Mouse (Mus musculus) MEL-GATA-1-ER (cell line): ENCODE results near the gene Fdps.
"Not testable (repeated sequence)": the region's sequence is repeated elsewhere in the genome, so short reads cannot be mapped to it uniquely, and the experiment has no call there.

Source experiments
- DNase-seq: peaks from one replicate; pipeline ENCODE4 v3.0.0-alpha.2; 2012; ENCODE audit warnings: low read depth; ENCODE audit errors: extremely low read depth

Fdps gene

DNA sequence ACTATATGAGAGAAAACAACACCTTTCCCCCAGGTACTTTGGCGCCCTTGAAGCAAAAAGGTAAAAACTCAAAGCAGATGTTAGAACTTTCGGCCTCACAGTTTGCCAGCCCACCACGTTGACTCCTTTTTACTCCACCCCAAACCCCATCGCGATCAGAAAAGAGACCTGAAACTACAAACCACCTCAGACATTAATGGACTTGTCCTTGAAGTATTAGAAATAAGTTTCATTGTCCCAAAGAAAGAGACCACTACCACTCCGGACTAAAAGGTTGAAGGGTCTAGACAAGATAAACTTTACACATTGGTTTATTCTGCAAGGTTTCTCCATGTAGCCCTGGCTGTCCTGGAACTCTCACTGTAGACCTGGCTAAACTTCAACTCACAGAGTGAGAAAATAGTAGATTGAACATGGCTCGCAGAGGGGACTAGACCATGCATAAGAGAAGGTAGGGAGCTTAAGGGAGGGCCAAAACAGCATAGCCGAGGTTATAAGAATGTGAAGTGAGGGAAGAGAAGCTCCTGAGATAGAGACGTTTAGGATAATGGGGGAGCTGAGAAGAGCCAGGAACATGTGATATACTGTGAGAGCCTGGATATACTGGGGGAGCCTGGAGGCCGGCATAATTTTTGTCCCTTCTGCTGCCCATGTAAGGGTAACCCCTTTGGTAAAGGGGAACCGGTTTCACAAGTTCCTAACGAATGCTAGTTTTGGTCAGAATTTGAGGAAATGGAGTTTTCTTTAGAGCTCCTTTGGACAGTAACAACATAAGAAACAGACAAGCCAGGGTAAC is 934 bp upstream of the Fdps start:
- DNase-seq: no peak

DNA sequence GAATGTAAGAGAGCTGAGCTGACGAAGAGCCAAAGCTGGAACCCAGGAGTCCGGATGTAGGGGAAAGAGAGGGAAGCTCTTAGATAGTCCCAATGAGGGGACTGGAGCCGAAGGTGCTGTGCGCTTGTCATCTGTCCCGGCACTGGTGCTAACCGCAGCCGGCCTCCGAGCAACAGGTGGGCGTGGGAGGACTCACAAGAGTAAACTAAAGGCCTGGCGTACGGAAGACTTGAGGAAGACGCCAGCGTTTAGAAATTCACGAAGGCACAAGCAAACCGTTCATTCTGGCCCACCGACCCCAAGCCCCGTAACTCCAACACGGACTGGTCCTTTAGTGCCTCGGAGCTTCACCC is 324 bp downstream of the Fdps start:
- no peak for DNase-seq

- DNase-seq: no peak
These were observed 948 bp downstream of the Fdps start, which contains the start of gene Gm43738 for GRCm38 (mm10) chr3:89100811-89101210. Gene Gm43738, minus strand, starts transcription at chr3:89101099.

- no peak for DNase-seq
These were observed 7.7 kb downstream of the Fdps start for GRCm38 (mm10) chr3:89094021-89094420.

DNA sequence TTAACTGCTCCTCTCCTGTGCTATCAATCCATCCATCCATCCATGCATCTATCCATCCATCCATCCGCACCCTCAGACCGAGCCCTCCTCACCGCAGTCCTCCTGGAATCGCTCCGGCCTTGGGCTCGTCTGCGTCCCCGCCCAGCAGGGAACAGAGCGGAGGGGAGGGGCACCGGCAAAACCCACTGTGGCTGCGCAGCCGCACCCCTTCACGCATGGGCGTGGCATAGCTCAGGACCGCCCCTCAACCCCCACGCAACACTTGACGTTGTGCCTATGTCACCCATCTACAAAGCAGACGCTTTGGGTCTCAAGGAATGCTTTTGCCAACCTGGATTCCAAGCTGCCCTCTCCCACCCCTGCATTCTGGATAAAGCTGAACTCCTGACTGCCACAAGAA is 8.6 kb downstream of the Fdps start, which contains the start of gene Rusc1:
Gene Rusc1, minus strand, starts transcription at position 137 of the 400 bp plus-strand sequence.
- no peak for DNase-seq

- DNase-seq: no peak
These were observed 9.2 kb downstream of the Fdps start for GRCm38 (mm10) chr3:89092509-89093090.

- no peak for DNase-seq
These were observed 9.8 kb downstream of the Fdps start for GRCm38 (mm10) chr3:89091811-89092508.

- DNase-seq: peak; percentile 56
These were observed 10.8 kb downstream of the Fdps start for GRCm38 (mm10) chr3:89090694-89091655.

DNA sequence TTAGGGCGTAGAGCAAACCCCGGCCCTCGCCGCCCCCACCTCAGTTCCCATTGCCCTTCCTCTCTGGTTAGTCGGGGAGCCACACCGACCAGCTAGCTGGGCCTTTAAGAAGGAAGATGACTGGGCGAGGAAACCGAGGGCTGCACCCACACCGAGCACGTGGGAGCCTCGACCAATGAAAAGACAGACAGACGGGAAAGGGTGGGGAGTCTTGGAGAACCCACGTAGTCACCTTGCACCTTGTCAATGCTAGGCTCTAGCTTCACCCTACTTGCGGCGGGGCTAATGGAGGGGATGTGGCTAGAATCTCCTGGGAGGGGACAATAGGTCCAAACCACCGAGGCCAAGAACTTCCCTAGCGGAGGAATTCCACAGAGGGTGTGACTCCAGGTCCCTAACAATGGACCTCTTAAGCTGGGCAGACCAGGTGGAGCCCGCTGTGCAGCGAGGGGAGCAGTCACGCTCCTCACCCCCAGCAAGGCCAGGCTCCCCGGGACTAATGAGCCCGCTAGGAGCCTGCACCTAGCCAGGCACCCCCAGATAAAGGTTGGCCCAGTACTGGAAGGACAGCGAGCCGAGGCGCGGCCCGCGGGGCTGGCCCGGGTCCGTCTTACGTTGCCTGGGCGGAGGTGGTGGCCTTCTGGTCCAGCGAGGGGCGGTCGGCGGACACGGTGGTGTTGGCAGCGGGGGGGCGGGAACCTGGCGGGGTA is 11.7 kb downstream of the Fdps start:
- peak; percentile 97 for DNase-seq

- no peak for DNase-seq
These were observed 12.8 kb downstream of the Fdps start for GRCm38 (mm10) chr3:89088974-89089373.

DNA sequence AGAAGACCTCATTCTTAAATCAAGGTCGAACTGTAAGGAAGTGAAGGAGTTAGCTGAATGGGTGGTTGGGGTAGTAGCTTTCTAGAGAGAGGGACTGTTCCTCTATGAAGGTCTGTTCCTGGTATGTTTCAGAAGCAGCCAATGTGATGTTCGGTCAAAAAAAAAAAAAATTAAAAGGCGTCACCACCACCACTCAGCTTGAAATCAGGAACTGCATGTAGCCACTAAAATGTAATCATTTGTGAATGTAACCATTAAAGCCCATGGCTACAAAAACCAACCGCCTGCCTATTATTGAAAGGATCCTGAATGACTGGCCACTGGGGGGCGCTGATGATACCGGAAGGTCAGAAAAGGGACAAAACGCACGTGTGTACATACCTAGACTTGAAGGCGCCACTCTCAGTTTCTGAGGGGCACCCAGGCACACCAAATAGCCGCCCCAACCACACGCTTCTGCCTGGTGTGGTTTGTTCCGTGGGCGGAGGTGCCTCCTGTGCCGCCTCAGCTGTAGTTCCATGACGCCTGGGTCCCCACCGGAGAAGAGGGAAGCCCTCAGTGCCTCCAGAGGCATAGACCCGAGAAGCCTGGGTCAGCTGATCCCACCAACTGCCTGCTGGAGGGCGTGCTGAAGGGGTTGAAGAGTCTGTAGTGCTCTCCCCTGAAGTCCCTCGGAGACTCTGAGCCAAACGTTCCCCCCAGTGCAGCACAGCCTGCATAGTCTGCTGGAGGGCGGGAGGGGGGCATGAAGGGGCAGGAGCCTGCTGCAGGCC is 14.2 kb downstream of the Fdps start:
- peak; percentile 90 for DNase-seq

DNA sequence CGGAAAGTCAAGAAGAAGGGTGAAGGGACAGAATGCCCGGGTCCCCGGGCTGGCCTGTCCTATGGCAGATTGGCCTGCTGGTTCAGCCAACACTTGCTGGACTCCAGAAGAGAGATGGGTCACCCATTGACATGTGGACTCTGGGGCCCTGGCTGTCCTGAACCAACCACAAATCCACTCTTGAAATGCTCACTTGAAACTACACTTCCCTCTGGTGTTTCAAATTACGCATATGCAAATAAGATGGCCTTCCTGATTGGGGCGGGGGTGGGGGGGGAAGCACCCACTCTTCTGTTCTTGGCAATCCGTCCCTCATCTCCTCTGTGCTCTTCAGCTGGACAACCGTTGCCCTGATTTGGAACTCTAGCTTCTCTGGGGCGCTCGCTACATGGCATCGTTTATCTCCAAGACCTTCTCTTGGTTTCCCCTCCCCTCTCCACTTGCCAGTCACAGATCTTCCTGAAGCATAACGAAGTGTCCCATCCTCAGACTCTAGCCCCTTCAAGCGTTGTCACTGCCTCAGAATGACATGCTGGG is 17.0 kb downstream of the Fdps start:
- DNase-seq: no peak

DNA sequence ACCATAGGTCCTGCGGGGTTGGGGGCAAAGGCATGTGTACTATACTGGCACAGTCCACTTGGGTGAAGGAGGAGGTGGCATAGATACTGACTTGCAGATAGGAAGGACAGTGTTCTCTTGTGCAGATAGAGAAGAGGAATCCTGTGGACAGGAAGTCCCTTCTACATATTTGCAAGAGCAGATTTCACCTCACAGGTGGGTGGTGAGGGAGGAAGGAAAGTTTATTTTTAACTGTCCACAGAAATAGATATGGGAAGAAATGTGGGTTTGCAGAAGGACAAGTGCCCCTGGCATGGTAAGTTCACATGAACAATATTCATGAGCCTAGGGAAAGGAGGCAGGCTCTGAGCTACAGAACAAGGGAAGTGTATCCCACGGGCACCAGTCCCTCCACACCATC is 17.6 kb downstream of the Fdps start:
- no peak for DNase-seq

DNA sequence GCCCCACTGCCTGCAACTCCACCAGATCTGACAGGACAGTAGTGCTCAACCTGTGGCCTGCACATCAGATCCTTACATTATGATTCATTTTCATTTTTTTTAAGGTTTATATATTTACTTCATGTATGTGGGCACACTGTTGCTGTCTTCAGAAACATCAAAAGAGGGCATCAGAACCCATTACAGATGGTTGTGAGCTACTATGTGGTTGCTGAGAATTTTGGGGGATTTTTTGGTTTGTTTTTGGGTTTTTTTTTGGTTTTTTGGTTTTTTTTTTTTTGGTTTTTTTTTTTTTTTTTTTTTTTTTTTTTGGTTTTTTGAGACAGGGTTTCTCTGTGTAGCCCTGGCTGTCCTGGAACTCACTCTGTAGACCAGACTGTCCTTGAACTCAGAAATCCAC is 19.5 kb downstream of the Fdps start:
- DNase-seq: not testable (repeated sequence)

- DNase-seq: no peak
These were observed 24.4 kb downstream of the Fdps start for GRCm38 (mm10) chr3:89077383-89077782.

- no peak for DNase-seq
These were observed 34.5 kb downstream of the Fdps start for GRCm38 (mm10) chr3:89067265-89067664.

DNA sequence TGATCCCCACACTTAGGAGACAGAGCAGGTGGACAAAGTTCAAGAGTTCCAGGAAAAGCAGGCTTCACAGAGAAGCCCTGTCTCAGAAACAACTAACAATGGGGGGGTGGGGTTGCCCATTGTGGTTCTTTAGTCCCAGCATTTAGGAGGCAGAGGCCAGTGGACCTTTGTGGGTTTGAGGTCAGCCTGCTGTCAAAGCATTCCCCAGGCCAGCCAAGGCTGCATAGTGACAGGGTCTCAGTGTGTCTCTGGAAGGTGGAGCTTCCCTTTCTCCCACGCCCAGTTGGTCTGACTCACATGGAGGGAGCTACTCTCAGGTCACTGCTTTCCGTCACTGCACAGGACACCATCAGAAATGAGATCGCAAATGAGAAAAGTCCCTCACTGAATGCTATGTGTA is 40.1 kb downstream of the Fdps start:
- no peak for DNase-seq

- peak; percentile 26 for DNase-seq
These were observed 43.0 kb downstream of the Fdps start for GRCm38 (mm10) chr3:89058783-89059182.

- no peak for DNase-seq
These were observed 43.4 kb downstream of the Fdps start for GRCm38 (mm10) chr3:89058361-89058760.
